Mouse (Mus musculus) myocyte (in vitro differentiated cells): ENCODE measurements around the gene Trim58. TPM values are rescaled to one million over a fixed set of nuclear protein-coding genes. Genes with fewer than 3 reads are reported as not detected.

Experiments
- H3K27me3 ChIP-seq: one replicate; pipeline ENCODE4 v1.6.1; 2011; ENCODE audit not compliant: control insufficient read depth, insufficient read depth, insufficient read length
- H3K36me3 ChIP-seq: one replicate; pipeline ENCODE4 v1.6.1; 2011; ENCODE audit not compliant: control insufficient read depth, insufficient read depth
- H3K4me2 ChIP-seq: one replicate; pipeline ENCODE4 v1.6.1; 2011; ENCODE audit warnings: low read depth, control low read depth
- H3K4me3 ChIP-seq: one replicate; pipeline ENCODE4 v1.5.1; 2011; ENCODE audit warnings: mild to moderate bottlenecking, control low read depth, moderate library complexity
- H3K79me2 ChIP-seq: one replicate; pipeline ENCODE4 v1.6.1; 2011; ENCODE audit not compliant: control insufficient read depth, insufficient read depth
- H3ac ChIP-seq: one replicate; pipeline ENCODE4 v1.6.1; 2011; ENCODE audit not compliant: control insufficient read depth, insufficient read length
- CEBPB ChIP-seq: IDR thresholded peaks from 2 replicates; pipeline ENCODE4 v1.6.1; 2011; ENCODE audit warnings: mild to moderate bottlenecking, moderate library complexity; ENCODE audit not compliant: poor library complexity, insufficient read depth, severe bottlenecking
- E2F4 ChIP-seq: IDR thresholded peaks from one replicate; pipeline ENCODE4 v1.6.1; 2011; ENCODE audit warnings: mild to moderate bottlenecking, control low read depth, moderate library complexity; ENCODE audit not compliant: insufficient read depth
- MAX ChIP-seq: IDR thresholded peaks from one replicate; pipeline ENCODE4 v1.6.1; 2011; ENCODE audit warnings: low read depth, mild to moderate bottlenecking, control low read depth
- MYOD1 ChIP-seq, 3 experiments: IDR thresholded peaks; one replicate each; pipeline ENCODE4 v1.6.1; 2011; ENCODE audit warnings: control low read depth in 2 of 3, low read depth in 2 of 3, mild to moderate bottlenecking in 2 of 3, moderate library complexity in 1 of 3; ENCODE audit not compliant: insufficient read length in 2 of 3, control insufficient read depth in 1 of 3
- MYOG ChIP-seq, 3 experiments: IDR thresholded peaks; one replicate each; pipeline ENCODE4 v1.6.1; 2011; ENCODE audit warnings: control low read depth in 2 of 3, low read depth in 2 of 3, mild to moderate bottlenecking in 2 of 3; ENCODE audit not compliant: insufficient read length in 2 of 3, control insufficient read depth in 1 of 3, insufficient read depth in 1 of 3
- POLR2A ChIP-seq: IDR thresholded peaks from one replicate; pipeline ENCODE4 v1.6.1; 2011; ENCODE audit warnings: low read depth, mild to moderate bottlenecking, control low read depth, moderate library complexity; ENCODE audit not compliant: insufficient read length
- POLR2AphosphoS2 ChIP-seq: IDR thresholded peaks from one replicate; pipeline ENCODE4 v1.6.1; 2011; ENCODE audit warnings: low read depth, control low read depth; ENCODE audit not compliant: insufficient read length
- REST ChIP-seq: IDR thresholded peaks from one replicate; pipeline ENCODE4 v1.6.1; 2011; ENCODE audit warnings: mild to moderate bottlenecking, control low read depth, moderate library complexity; ENCODE audit not compliant: insufficient read depth, insufficient read length
- SRF ChIP-seq: IDR thresholded peaks from one replicate; pipeline ENCODE4 v1.6.1; 2011; ENCODE audit warnings: low read depth; ENCODE audit not compliant: control insufficient read depth, insufficient read length
- TCF12 ChIP-seq: IDR thresholded peaks from one replicate; pipeline ENCODE4 v1.6.1; 2011; ENCODE audit warnings: mild to moderate bottlenecking, control low read depth; ENCODE audit not compliant: poor library complexity, insufficient read depth, severe bottlenecking
- TCF3 ChIP-seq: IDR thresholded peaks from one replicate; pipeline ENCODE4 v1.6.1; 2011; ENCODE audit warnings: low read depth, control low read depth; ENCODE audit not compliant: insufficient read length
- USF1 ChIP-seq: IDR thresholded peaks from one replicate; pipeline ENCODE4 v1.6.1; 2011; ENCODE audit warnings: low read depth, mild to moderate bottlenecking, control low read depth, moderate library complexity
- polyA plus RNA-seq: library from polyadenylated mRNA; unstranded; fragments of >200 nt; fragmentation: generic; extraction: Trizol; gene quantifications from one replicate; pipeline ENCODE4 v1.2.1, GENCODE M21; 2012; ENCODE audit warnings: missing spikeins

Trim58 gene
- polyA plus RNA-seq = not detected

- Histone ChIP-seq H3K27me3 (peaks cover 6% of the 10 kb centered on the region), H3ac (no peak within 1 kb of the TSS)
Measured at GRCm38 (mm10) chr11:58640272-58640867, at the start of gene Trim58. TSS of gene Trim58 (plus strand) at chr11:58640465.

GRCm38 (mm10) chr11:58594814-58595213 is 45.5 kb upstream of the Trim58 start, which contains the start of gene Olfr324:
TSS of gene Olfr324 (plus strand) at chr11:58595114.
- no peak for TF ChIP-seq TCF3
- no peak for TF ChIP-seq MAX
- no peak for TF ChIP-seq POLR2AphosphoS2
- TF ChIP-seq MYOD1 (IDR thresholded peaks at IDR 0.05; ENCODE audit: control insufficient read depth in 1 of 3, insufficient read length in 2 of 3, low read depth in 2 of 3) = no peak
- TF ChIP-seq TCF12 = no peak
- TF ChIP-seq POLR2A = no peak
- TF ChIP-seq SRF = no peak
- no peak for TF ChIP-seq E2F4
- no peak for TF ChIP-seq REST
- no peak within 1 kb of the TSS for H3K4me3 ChIP-seq

More at GRCm38 (mm10) chr11:58640272-58640867, at the start of gene Trim58:
- Histone ChIP-seq H3K4me3 (no peak within 1 kb of the TSS), H3K4me2 (no peak within 1 kb of the TSS), H3K36me3 (no peaks in the 10 kb centered on the region), H3K79me2 (no peaks in the 10 kb centered on the region)
- no peak for TF ChIP-seq TCF3
- TF ChIP-seq MAX = no peak
- no peak for TF ChIP-seq POLR2A
- TF ChIP-seq MYOD1 (IDR thresholded peaks at IDR 0.05; ENCODE audit: control insufficient read depth in 1 of 3, insufficient read length in 2 of 3, low read depth in 2 of 3) = no peak
- no peak for TF ChIP-seq REST
- TF ChIP-seq POLR2AphosphoS2 = no peak
- TF ChIP-seq CEBPB = no peak
- no peak for TF ChIP-seq E2F4
- TF ChIP-seq MYOG (IDR thresholded peaks at IDR 0.05; ENCODE audit: control insufficient read depth in 1 of 3, insufficient read depth in 1 of 3, insufficient read length in 2 of 3, low read depth in 2 of 3) = no peak
- no peak for TF ChIP-seq SRF
- no peak for TF ChIP-seq USF1
- TF ChIP-seq TCF12 = no peak

GRCm38 (mm10) chr11:58597837-58598236 is 42.4 kb upstream of the Trim58 start:
- Histone ChIP-seq H3K79me2 (no peaks in the 10 kb centered on the region), H3K4me2 (no peak overlapping the region), H3K27me3 (no peaks in the 10 kb centered on the region), H3K4me3 (no peak overlapping the region), H3ac (no peak overlapping the region), H3K36me3 (no peaks in the 10 kb centered on the region)
- TF ChIP-seq E2F4 (no peak), POLR2AphosphoS2 (no peak), SRF (no peak), POLR2A (no peak), REST (no peak), MYOG (IDR thresholded peaks at IDR 0.05; ENCODE audit: control insufficient read depth in 1 of 3, insufficient read depth in 1 of 3, insufficient read length in 2 of 3, low read depth in 2 of 3) (no peak), TCF3 (no peak), MAX (no peak), MYOD1 (IDR thresholded peaks at IDR 0.05; ENCODE audit: control insufficient read depth in 1 of 3, insufficient read length in 2 of 3, low read depth in 2 of 3) (no peak), USF1 (no peak), TCF12 (no peak), CEBPB (no peak)

More at GRCm38 (mm10) chr11:58594814-58595213, 45.5 kb upstream of the Trim58 start, which contains the start of gene Olfr324:
- Histone ChIP-seq H3K79me2 (no peaks in the 10 kb centered on the region), H3ac (no peak within 1 kb of the TSS), H3K27me3 (no peaks in the 10 kb centered on the region), H3K4me2 (no peak within 1 kb of the TSS), H3K36me3 (no peaks in the 10 kb centered on the region)

GRCm38 (mm10) chr11:58602062-58602461 is 38.2 kb upstream of the Trim58 start:
- H3K27me3 ChIP-seq = no peaks in the 10 kb centered on the region
- no peak overlapping the region for H3K4me3 ChIP-seq
- H3K36me3 ChIP-seq = no peaks in the 10 kb centered on the region
- no peak overlapping the region for H3K4me2 ChIP-seq
- H3K79me2 ChIP-seq = no peaks in the 10 kb centered on the region
- no peak overlapping the region for H3ac ChIP-seq
- TF ChIP-seq E2F4 (no peak), MYOD1 (IDR thresholded peaks at IDR 0.05; ENCODE audit: control insufficient read depth in 1 of 3, insufficient read length in 2 of 3, low read depth in 2 of 3) (no peak), TCF3 (no peak), CEBPB (no peak), REST (no peak), TCF12 (no peak), POLR2A (no peak), MYOG (IDR thresholded peaks at IDR 0.05; ENCODE audit: control insufficient read depth in 1 of 3, insufficient read depth in 1 of 3, insufficient read length in 2 of 3, low read depth in 2 of 3) (no peak)
